Mouse (Mus musculus): Measurements from ENCODE around the gene CK137956. TPM values are rescaled to one million over a fixed set of nuclear protein-coding genes. Genes with fewer than 3 reads are reported as not detected.

Gene CK137956
- polyA plus RNA-seq, 1 experiment = not detected

GRCm38 (mm10) chr4:127935369-127935768 lies 35.4 kb downstream of the CK137956 start:
- TF ChIP-seq CTCF (IDR thresholded peaks at IDR 0.05; ENCODE audit: borderline replicate concordance, control insufficient read depth, extremely low read depth, insufficient read depth, low read length, poor library complexity) (no peak), POLR2A (IDR thresholded peaks at IDR 0.05; ENCODE audit: control insufficient read depth, extremely low read depth, insufficient read depth, low read length, poor library complexity) (no peak)
- H3K27ac ChIP-seq (ENCODE audit: control insufficient read depth, insufficient read depth, low read length) = no peak overlapping the region
- 53% methylated on average over 3 of the region's 3 CpGs for WGBS
- no peaks in the 10 kb centered on the region for H3K4me1 ChIP-seq (replicated peaks; ENCODE audit: control insufficient read depth, insufficient read depth, low read length)
- DNase-seq = no peak
- H3K27me3 ChIP-seq (ENCODE audit: control insufficient read depth, insufficient read depth, low read length) = no peaks in the 10 kb centered on the region
- H3K36me3 ChIP-seq (ENCODE audit: control insufficient read depth, insufficient read depth, low read length) = no peaks in the 10 kb centered on the region
- H3K4me3 ChIP-seq (ENCODE audit: control insufficient read depth, insufficient read depth, low read length) = no peak overlapping the region

GRCm38 (mm10) chr4:127913551-127913950 lies 57.2 kb downstream of the CK137956 start:
- Histone ChIP-seq H3K4me3 (ENCODE audit: control insufficient read depth, insufficient read depth, low read length) (no peak overlapping the region), H3K27ac (ENCODE audit: control insufficient read depth, insufficient read depth, low read length) (no peak overlapping the region), H3K4me1 (replicated peaks; ENCODE audit: control insufficient read depth, insufficient read depth, low read length) (no peaks in the 10 kb centered on the region), H3K27me3 (ENCODE audit: control insufficient read depth, insufficient read depth, low read length) (no peaks in the 10 kb centered on the region), H3K36me3 (ENCODE audit: control insufficient read depth, insufficient read depth, low read length) (no peaks in the 10 kb centered on the region)
- DNase-seq = no peak
- 91% methylated on average over 7 of the region's 7 CpGs for WGBS
- TF ChIP-seq POLR2A (IDR thresholded peaks at IDR 0.05; ENCODE audit: control insufficient read depth, extremely low read depth, insufficient read depth, low read length, poor library complexity) = no peak
- no peak for TF ChIP-seq CTCF (IDR thresholded peaks at IDR 0.05; ENCODE audit: borderline replicate concordance, control insufficient read depth, extremely low read depth, insufficient read depth, low read length, poor library complexity)

GRCm38 (mm10) chr4:127907151-127907550 lies 63.6 kb downstream of the CK137956 start:
- DNase-seq = no peak
- TF ChIP-seq POLR2A (IDR thresholded peaks at IDR 0.05; ENCODE audit: control insufficient read depth, extremely low read depth, insufficient read depth, low read length, poor library complexity) (no peak), CTCF (IDR thresholded peaks at IDR 0.05; ENCODE audit: borderline replicate concordance, control insufficient read depth, extremely low read depth, insufficient read depth, low read length, poor library complexity) (no peak)
- Histone ChIP-seq H3K36me3 (ENCODE audit: control insufficient read depth, insufficient read depth, low read length) (no peaks in the 10 kb centered on the region), H3K4me1 (replicated peaks; ENCODE audit: control insufficient read depth, insufficient read depth, low read length) (no peaks in the 10 kb centered on the region), H3K4me3 (ENCODE audit: control insufficient read depth, insufficient read depth, low read length) (no peak overlapping the region), H3K27me3 (ENCODE audit: control insufficient read depth, insufficient read depth, low read length) (no peaks in the 10 kb centered on the region), H3K27ac (ENCODE audit: control insufficient read depth, insufficient read depth, low read length) (no peak overlapping the region)
- WGBS = 91% methylated on average over 8 of the region's 8 CpGs

- DNase-seq = no peak
- no peak overlapping the region for H3K4me3 ChIP-seq (ENCODE audit: control insufficient read depth, insufficient read depth, low read length)
- no peaks in the 10 kb centered on the region for H3K4me1 ChIP-seq (replicated peaks; ENCODE audit: control insufficient read depth, insufficient read depth, low read length)
- WGBS = 69% methylated on average over 3 of the region's 3 CpGs
- no peaks in the 10 kb centered on the region for H3K36me3 ChIP-seq (ENCODE audit: control insufficient read depth, insufficient read depth, low read length)
- no peak for TF ChIP-seq POLR2A (IDR thresholded peaks at IDR 0.05; ENCODE audit: control insufficient read depth, extremely low read depth, insufficient read depth, low read length, poor library complexity)
- no peak for TF ChIP-seq CTCF (IDR thresholded peaks at IDR 0.05; ENCODE audit: borderline replicate concordance, control insufficient read depth, extremely low read depth, insufficient read depth, low read length, poor library complexity)
- H3K27ac ChIP-seq (ENCODE audit: control insufficient read depth, insufficient read depth, low read length) = no peak overlapping the region
- H3K27me3 ChIP-seq (ENCODE audit: control insufficient read depth, insufficient read depth, low read length) = no peaks in the 10 kb centered on the region
These were observed 66.8 kb downstream of the CK137956 start for GRCm38 (mm10) chr4:127903954-127904353.

- 87% methylated on average over 7 of the region's 7 CpGs for WGBS
- H3K4me3 ChIP-seq (ENCODE audit: control insufficient read depth, insufficient read depth, low read length) = no peak overlapping the region
- no peaks in the 10 kb centered on the region for H3K36me3 ChIP-seq (ENCODE audit: control insufficient read depth, insufficient read depth, low read length)
- H3K27ac ChIP-seq (ENCODE audit: control insufficient read depth, insufficient read depth, low read length) = no peak overlapping the region
- TF ChIP-seq CTCF (IDR thresholded peaks at IDR 0.05; ENCODE audit: borderline replicate concordance, control insufficient read depth, extremely low read depth, insufficient read depth, low read length, poor library complexity) = no peak
- no peak for TF ChIP-seq POLR2A (IDR thresholded peaks at IDR 0.05; ENCODE audit: control insufficient read depth, extremely low read depth, insufficient read depth, low read length, poor library complexity)
- H3K27me3 ChIP-seq (ENCODE audit: control insufficient read depth, insufficient read depth, low read length) = no peaks in the 10 kb centered on the region
- no peaks in the 10 kb centered on the region for H3K4me1 ChIP-seq (replicated peaks; ENCODE audit: control insufficient read depth, insufficient read depth, low read length)
- DNase-seq = no peak
These were observed 69.8 kb downstream of the CK137956 start for GRCm38 (mm10) chr4:127900893-127901456.

GRCm38 (mm10) chr4:127889071-127889470 lies 81.7 kb downstream of the CK137956 start:
- no peaks in the 10 kb centered on the region for H3K4me1 ChIP-seq (replicated peaks; ENCODE audit: control insufficient read depth, insufficient read depth, low read length)
- WGBS = 86% methylated on average over 7 of the region's 7 CpGs
- no peaks in the 10 kb centered on the region for H3K27me3 ChIP-seq (ENCODE audit: control insufficient read depth, insufficient read depth, low read length)
- DNase-seq = no peak
- H3K4me3 ChIP-seq (ENCODE audit: control insufficient read depth, insufficient read depth, low read length) = no peak overlapping the region
- H3K36me3 ChIP-seq (ENCODE audit: control insufficient read depth, insufficient read depth, low read length) = no peaks in the 10 kb centered on the region
- no peak overlapping the region for H3K27ac ChIP-seq (ENCODE audit: control insufficient read depth, insufficient read depth, low read length)
- TF ChIP-seq CTCF (IDR thresholded peaks at IDR 0.05; ENCODE audit: borderline replicate concordance, control insufficient read depth, extremely low read depth, insufficient read depth, low read length, poor library complexity) = no peak
- no peak for TF ChIP-seq POLR2A (IDR thresholded peaks at IDR 0.05; ENCODE audit: control insufficient read depth, extremely low read depth, insufficient read depth, low read length, poor library complexity)

GRCm38 (mm10) chr4:127878966-127879365 lies 91.8 kb downstream of the CK137956 start:
- no peak for DNase-seq
- no peak overlapping the region for H3K4me3 ChIP-seq (ENCODE audit: control insufficient read depth, insufficient read depth, low read length)
- no peaks in the 10 kb centered on the region for H3K27me3 ChIP-seq (ENCODE audit: control insufficient read depth, insufficient read depth, low read length)
- H3K4me1 ChIP-seq (replicated peaks; ENCODE audit: control insufficient read depth, insufficient read depth, low read length) = no peaks in the 10 kb centered on the region
- WGBS = 96% methylated on average over 8 of the region's 8 CpGs
- H3K27ac ChIP-seq (ENCODE audit: control insufficient read depth, insufficient read depth, low read length) = no peak overlapping the region
- H3K36me3 ChIP-seq (ENCODE audit: control insufficient read depth, insufficient read depth, low read length) = no peaks in the 10 kb centered on the region
- TF ChIP-seq CTCF (IDR thresholded peaks at IDR 0.05; ENCODE audit: borderline replicate concordance, control insufficient read depth, extremely low read depth, insufficient read depth, low read length, poor library complexity) (no peak), POLR2A (IDR thresholded peaks at IDR 0.05; ENCODE audit: control insufficient read depth, extremely low read depth, insufficient read depth, low read length, poor library complexity) (no peak)

Other genes starting within 250 kb of the CK137956 start
- gene Csmd2, start 16.9 kb upstream of the CK137956 start, polyA plus RNA-seq (2012; rRNA removed) = 0.42 and 0.50 TPM in 2 replicates